Mouse (Mus musculus) adrenal gland, adult 8-10 months (tissue): ENCODE results near the gene Best1. TPM values are rescaled to one million over a fixed set of nuclear protein-coding genes. Genes with fewer than 3 reads are reported as not detected.
"Not testable (repeated sequence)": the region's sequence is repeated elsewhere in the genome, so short reads cannot be mapped to it uniquely, and the experiment has no call there.

Source experiments
- DNase-seq: peaks from one replicate; pipeline ENCODE4 v3.0.0; 2022
- total RNA-seq, 4 experiments: library from RNA; stranded (reverse); gene quantifications; 2 replicates each; pipeline ENCODE4 v1.2.4; 2022

Best1 gene
- total RNA-seq, 4 experiments from 2014 or later: 0.15 to 1.0 (median 0.44) TPM

GRCm38 (mm10) chr19:9989884-9990256, 11.6 kb downstream of the Best1 start:
- no peak for DNase-seq

DNA sequence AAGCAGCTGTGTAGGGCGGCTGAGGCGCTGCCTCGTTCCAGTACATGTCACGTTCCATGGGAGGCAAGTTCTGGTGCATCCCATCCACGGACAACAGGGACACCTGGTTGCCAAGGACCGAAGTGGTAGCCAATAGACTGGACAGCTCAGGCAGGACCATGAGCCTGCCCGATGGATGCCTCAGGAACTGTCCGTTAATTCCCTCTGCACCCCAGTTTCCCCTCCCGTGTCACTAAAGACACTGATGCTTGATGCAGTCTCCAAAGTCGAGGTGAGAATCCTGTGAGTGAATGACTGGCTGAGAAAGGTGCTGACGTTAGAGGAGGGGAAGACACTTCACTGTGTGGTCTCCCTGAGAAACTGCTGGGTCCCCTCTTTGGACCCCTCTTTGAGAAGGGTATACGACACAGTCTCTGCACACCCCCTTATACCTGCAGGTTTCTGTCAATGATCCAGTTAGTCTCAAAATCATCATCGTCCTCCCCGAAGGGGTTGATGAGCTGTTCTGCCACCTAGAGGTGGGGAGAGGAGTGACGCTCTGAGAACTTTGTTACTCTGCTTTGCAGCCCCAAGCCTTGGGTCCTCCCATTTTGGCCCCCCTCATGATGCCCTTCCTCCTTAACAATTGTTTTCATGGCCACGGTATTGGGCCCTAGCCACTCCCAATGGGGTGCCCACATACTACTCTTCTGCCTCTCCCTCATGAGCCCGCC, 12.1 kb downstream of the Best1 start:
- no peak for DNase-seq

DNA sequence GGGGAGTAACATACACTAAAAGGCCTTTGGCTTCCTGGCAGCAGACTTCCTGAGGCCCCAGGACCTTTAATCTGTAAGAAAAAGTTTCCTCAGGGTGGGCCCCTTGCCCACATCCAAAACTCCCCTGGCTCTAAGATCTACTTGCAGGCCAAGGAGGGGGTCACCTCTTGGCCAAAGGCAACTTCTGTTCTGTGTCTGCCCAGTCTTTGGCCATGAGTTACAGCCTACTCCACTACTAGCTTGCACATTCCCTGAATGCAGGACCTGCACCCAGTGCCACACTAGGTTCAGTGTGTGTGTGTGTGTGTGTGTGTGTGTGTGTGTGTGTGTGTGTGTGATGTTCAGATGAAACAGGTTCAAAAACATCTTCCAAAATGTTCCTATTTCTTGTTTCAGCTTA, 13.8 kb downstream of the Best1 start:
- DNase-seq: no peak

GRCm38 (mm10) chr19:9987192-9987591, 14.2 kb downstream of the Best1 start:
- no peak for DNase-seq

- DNase-seq: no peak
These were observed 15.5 kb downstream of the Best1 start for GRCm38 (mm10) chr19:9985900-9986421.

DNA sequence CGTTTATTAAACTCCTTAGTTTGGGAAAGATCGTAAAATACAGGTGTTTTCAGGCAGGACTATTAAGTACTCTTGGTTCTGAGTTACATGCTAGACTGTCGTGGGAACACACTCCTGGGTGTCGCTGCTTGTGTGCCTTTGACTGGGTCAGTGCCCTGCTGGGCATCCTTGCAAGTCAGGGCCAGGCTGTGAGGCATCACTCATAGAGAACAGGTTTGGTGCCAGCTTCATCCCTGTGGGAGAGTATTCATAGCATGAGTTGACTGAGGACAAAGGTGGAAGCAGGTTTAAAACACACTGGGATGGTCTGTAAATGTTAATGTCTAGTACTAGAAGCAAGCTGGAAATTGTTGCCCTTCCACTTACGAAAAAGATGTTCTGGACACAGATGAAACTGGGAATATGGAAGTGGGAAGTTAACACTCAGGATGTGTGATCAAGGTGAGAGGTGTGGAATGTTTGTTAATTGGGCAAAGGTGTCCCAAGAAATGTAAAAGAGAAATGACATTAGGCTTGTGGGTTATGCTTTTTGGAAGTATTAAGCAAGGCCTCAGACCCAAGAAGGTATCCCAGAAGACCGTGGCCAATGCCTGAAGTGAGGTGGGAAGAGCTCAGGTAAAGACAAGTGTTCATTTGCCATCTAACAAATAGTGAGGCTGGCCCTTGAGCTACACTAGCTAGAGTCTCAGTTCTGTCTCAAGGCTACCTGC, 16.1 kb downstream of the Best1 start:
- no peak for DNase-seq

DNA sequence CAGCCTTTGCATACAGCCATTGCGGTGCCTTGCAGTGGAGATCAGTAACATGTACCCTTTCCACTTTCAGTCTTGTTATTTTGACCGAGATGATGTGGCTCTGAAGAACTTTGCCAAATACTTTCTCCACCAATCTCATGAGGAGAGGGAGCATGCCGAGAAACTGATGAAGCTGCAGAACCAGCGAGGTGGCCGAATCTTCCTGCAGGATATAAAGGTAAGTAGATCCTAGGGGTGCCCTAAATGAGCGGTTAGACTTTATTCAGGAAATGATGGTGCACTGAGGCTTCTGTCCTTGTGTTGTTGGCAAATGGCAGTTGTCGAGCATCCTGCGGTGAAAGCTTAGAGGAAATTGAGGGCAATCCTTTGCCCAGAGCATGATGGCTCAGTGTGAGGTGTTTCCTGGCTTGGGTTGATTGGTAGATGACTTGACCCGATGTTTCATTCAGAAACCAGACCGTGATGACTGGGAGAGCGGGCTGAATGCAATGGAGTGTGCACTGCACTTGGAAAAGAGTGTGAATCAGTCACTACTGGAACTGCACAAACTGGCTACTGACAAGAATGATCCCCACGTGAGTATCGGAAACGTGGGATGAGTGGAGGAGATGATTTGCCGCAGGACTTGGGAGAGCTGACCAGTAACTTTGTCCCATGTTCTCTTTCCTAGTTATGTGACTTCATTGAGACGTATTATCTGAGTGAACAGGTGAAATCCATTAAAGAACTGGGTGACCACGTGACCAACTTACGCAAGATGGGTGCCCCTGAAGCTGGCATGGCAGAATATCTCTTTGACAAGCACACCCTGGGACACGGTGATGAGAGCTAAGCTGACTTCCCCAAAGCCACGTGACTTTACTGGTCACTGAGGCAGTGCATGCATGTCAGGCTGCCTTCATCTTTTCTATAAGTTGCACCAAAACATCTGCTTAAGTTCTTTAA, 17.1 kb downstream of the Best1 start:
- DNase-seq: no peak

GRCm38 (mm10) chr19:9982852-9983542, 18.4 kb downstream of the Best1 start:
- peak; percentile 65 for DNase-seq

DNA sequence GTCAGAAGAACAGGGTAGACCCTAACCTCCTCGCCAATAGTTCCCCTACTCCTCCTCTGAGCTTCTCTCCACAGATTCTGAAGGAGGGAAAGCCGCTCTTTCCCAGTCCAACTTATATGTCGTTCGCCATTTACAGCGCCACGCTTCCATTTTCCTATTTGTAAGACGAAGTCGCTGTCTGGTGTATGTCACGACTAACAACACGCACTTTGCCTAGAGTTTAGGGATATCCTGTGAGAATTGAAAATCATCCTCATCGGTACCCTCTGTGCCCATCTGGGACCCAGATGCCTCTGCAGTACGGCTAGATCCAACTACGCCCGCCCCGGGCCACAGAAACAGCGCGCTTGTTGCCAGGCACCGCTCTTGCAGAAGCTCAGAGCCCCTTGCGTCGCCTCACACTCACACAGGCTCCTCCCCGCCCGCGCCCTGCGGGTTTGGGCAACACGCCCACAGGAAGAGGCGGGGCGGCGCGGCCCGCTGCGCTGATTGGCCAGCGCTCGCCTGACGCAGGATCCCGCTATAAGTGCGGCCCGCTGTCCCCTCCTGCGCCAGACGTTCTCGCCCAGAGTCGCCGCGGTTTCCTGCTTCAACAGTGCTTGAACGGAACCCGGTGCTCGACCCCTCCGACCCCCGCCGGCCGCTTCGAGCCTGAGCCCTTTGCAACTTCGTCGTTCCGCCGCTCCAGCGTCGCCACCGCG, 19.1 kb downstream of the Best1 start:
- DNase-seq: peak; percentile 95

DNA sequence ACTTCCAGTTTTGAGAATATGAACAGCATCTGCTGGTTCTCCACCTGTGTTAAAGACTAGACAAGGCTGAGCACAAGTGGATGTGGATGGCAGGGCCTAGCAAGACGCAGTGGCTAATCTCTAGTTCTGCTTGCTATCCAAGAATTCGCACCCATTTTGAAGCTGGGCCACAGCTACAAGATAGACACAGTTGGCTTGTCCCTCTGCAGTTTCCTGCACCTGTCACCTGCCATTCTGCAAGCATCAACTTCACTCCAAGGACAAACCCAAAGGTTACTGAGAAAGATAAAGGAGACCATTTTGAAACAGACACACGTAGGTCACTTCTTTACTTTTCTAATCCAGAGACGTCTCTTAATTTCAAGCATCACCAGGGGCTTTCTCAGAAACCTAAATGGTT, 19.8 kb downstream of the Best1 start:
- no peak for DNase-seq

DNA sequence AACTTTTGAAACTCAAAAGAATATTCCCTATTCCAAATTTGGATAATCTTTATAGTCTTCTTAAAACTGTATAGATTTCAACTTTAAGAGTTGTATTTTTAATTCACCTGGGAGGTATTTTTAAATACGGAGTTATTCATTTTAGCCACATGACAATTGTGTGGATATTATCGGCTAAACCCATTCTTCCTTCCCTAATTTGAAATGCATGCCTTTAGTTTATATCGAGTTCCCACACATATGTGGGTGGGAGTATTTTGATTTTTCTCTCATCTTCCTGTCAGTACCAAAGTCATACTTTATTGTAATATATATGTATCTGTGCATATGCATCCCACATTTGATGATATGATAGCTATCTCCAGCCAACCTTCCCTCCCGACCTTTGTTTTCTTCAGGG, 21.2 kb downstream of the Best1 start, which contains the start of gene Fth1:
Gene Fth1 (plus strand): TSS at position 341 of the 400 bp plus-strand sequence.
- DNase-seq: no peak

DNA sequence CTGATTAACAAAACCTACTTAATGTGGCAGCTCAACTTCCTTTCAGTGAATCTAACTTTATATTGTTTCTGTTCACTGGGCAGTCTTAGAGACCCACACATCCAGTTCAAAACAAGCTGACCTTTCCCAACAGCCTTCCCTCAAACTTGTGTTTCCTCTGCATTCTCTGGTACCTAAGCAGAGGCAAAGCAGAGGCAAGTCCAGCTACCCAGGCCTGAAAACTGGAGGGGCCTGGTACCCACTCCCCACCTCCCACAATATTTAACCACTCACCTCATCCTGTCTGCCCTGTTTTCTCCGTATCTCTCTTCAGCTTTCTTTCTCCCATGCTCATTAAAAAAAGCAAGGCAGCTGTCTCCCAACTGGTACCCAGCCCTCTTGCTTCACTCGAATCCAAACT, 22.3 kb downstream of the Best1 start:
- no peak for DNase-seq

GRCm38 (mm10) chr19:9978431-9978951, 22.9 kb downstream of the Best1 start:
- peak; percentile 73 for DNase-seq

GRCm38 (mm10) chr19:9977085-9977484, 24.3 kb downstream of the Best1 start:
- DNase-seq: no peak

DNA sequence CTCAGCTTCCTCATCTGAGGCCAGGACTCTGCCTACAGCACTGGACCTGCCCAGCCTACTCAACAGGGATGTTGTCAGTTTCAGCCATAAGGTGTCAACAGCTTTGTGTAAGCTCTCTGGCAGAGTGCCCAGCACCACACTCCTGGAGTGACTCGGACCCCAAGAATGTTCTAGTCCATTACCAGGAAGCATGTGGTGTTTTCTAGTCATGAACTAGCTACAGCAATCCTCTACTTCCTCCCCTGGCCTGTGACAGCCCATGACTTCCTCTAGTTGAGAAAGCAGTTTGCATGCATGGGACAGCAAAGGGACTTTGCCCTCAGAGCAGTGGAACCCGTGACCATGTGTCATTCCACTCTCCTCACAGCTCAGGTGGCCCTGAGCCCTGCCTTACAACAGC, 26.6 kb downstream of the Best1 start:
- not testable (repeated sequence) for DNase-seq

DNA sequence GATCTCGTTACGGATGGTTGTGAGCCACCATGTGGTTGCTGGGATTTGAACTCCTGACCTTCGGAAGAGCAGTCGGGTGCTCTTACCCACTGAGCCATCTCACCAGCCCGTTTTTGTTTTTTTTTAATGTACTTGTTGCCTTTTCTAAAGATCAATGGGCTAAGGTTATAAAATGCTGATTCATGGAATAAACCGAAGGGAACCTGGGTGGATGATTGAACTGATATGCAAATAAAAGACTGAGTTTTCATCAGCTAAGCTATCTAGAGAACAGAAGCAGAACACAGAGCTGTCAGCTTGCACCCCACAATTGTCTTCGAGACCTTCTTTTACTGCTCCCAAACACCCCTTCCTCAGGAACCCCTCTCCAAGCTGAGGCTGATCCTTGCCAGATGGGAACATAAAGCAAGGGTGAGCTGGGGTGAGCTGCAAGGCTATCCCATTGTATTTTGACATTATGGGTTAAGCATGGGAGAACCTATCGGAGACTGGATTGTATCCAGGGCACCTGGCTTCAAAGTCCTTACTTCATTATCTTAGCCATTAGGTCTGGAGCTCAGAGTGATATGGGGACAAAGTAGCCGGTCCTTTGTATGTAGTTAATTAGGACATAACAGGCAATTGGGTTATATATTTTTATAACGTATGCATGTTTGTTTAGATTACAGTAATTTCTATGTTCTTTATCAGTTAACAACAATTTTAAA, 33.2 kb downstream of the Best1 start:
- DNase-seq: no peak

GRCm38 (mm10) chr19:9966096-9966867, 35.2 kb downstream of the Best1 start:
- no peak for DNase-seq

GRCm38 (mm10) chr19:9964205-9964916, 37.1 kb downstream of the Best1 start:
- DNase-seq: no peak

DNA sequence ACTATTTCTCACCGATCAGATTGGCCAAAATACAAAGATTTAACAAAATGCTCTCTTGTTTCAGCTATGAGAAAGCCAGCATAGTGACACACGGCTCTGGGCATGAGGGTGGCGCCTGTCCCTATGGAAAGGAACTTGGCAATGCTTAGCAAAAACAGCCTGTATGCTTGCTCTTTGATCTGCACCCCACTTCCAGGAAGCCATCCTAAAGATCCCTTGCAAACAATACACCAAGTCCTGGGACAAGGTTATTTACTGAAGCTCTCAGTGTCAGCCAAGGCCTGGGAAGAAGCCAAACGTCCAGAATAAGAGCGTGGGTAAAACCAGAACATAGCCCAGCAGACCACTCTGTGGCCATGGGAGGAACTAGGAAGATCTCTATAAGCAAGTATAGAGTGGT, 40.7 kb downstream of the Best1 start:
- no peak for DNase-seq
